Mouse (Mus musculus) intestine, postnatal 0 days (tissue): Measurements from ENCODE around the gene Tmcc3. TPM values are rescaled to one million over a fixed set of nuclear protein-coding genes. Genes with fewer than 3 reads are reported as not detected.

ENCODE experiments used
- ATAC-seq: fragments of 200-750 bp; cut with Nextera tagmentation; 2 replicates; pipeline ENCODE4 v1.8.0; 2017; ENCODE audit warnings: mild to moderate bottlenecking, moderate TSS enrichment, moderate library complexity
- H3K27ac ChIP-seq: fragments of 300-500 bp; sonication (generic); 2 replicates; pipeline ENCODE4 v1.5.1; 2014; ENCODE audit warnings: mild to moderate bottlenecking, low read depth, low read length, moderate library complexity
- H3K27me3 ChIP-seq: fragments of 300-500 bp; sonication (generic); replicated peaks from 2 replicates; pipeline ENCODE4 v1.6.1; 2014; ENCODE audit warnings: low read length, mixed read lengths; ENCODE audit not compliant: control insufficient read depth, insufficient read depth
- H3K36me3 ChIP-seq: fragments of 300-500 bp; sonication (generic); 2 replicates; pipeline ENCODE4 v1.6.1; 2014; ENCODE audit warnings: mild to moderate bottlenecking, moderate library complexity; ENCODE audit not compliant: control insufficient read depth, insufficient read depth
- H3K4me1 ChIP-seq: fragments of 300-500 bp; sonication (generic); replicated peaks from 2 replicates; pipeline ENCODE4 v1.6.1; 2014; ENCODE audit warnings: antibody characterized with exemption, low read length, mixed read lengths; ENCODE audit not compliant: control insufficient read depth, insufficient read depth
- H3K4me2 ChIP-seq: fragments of 300-500 bp; sonication (generic); replicated peaks from 2 replicates; pipeline ENCODE4 v1.6.1; 2014; ENCODE audit warnings: low read depth, mild to moderate bottlenecking, moderate library complexity
- H3K4me3 ChIP-seq: fragments of 300-500 bp; sonication (generic); 2 replicates; pipeline ENCODE4 v1.5.1; 2014; ENCODE audit warnings: low read depth, low read length
- H3K9ac ChIP-seq: fragments of 300-500 bp; sonication (generic); 2 replicates; pipeline ENCODE4 v1.6.1; 2014; ENCODE audit warnings: mild to moderate bottlenecking, low read depth, low read length
- H3K9me3 ChIP-seq: fragments of 300-500 bp; sonication (generic); 2 replicates; pipeline ENCODE4 v1.6.1; 2016; ENCODE audit warnings: mixed run types; ENCODE audit not compliant: control insufficient read depth
- CTCF ChIP-seq: sonication (generic); IDR thresholded peaks from 2 replicates; pipeline ENCODE4 v1.5.1; 2016; ENCODE audit warnings: low read depth, mild to moderate bottlenecking, control low read depth, antibody characterized with exemption, moderate library complexity
- WGBS: fragments of 180-500 bp; shearing (Covaris S2); extraction: QIAGEN DNeasy Blood & Tissue Kit; methylation state at CpG from one replicate; pipeline ENCODE4 v1.1.7; 2014; 5-methylcytosine and 5-hydroxymethylcytosine counted together
- polyA plus RNA-seq: library from polyadenylated mRNA; unstranded; fragments of >200 nt; fragmentation: Nextera tagmentation; extraction: Ambion mirVana; gene quantifications from 2 replicates; pipeline ENCODE4 v1.2.1, GENCODE M21; 2015

Gene Tmcc3
- polyA plus RNA-seq, 1 experiment from 2014 or later: 10.0 TPM

DNA sequence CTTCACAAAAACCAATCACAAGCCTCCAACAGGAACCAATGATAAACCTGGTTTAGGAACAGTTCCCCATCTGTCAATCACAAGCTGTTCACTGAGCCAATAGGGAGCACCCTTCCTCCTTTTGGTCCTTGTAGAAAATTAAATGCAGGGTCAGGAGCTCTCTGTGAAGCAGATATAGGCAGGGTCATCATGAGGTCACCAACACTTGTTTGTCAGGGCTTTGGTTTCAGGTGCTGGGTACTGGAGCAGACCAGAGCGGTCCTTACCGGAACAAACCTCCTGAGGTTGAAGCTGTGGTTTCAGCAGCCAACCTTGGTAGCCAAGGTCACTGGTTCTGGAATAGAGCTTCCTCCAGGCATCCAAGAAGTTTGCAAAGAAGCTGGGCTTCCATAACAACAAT lies 12.4 kb upstream of the Tmcc3 start:
- WGBS: 90% methylated on average over 2 of the region's 2 CpGs
- H3K4me2 ChIP-seq: no peak overlapping the region
- ATAC-seq: no peak
- no peaks in the 10 kb centered on the region for H3K36me3 ChIP-seq
- no peaks in the 10 kb centered on the region for H3K27me3 ChIP-seq
- H3K9ac ChIP-seq: no peak overlapping the region
- no peaks in the 10 kb centered on the region for H3K4me1 ChIP-seq
- no peak overlapping the region for H3K4me3 ChIP-seq
- TF ChIP-seq CTCF: no peak
- H3K9me3 ChIP-seq: no peaks in the 10 kb centered on the region
- H3K27ac ChIP-seq: no peak overlapping the region

DNA sequence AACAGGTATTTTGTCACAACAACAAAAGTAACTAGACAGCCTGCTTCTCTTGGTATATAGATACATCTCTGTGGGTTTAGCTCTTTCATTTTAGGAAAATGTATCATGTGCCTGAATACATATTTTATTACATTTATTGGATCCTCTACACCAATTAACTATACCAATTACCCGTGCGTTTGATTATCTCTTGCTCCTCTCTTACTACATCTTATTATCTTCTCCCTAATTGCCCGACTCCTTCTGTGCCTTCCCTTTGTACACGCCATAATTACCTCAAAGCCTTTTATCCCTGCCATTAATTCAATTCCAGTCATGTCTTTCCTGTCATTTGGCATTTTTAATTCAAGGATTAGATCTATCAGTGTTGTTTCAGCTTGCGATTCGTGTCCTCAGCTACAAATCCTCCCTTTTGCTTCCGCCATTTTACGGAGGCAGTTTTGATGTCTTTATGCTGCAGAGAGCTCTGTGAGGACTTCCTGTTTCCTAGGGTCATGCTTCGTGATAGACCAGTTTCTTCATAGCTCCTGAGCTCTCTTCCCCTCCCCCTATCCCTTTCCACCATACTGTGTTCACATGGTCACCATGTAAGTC lies 7.6 kb upstream of the Tmcc3 start:
- Histone ChIP-seq H3K36me3 (no peaks in the 10 kb centered on the region), H3K27me3 (peaks cover 14% of the 10 kb centered on the region), H3K4me2 (no peak overlapping the region), H3K9ac (no peak overlapping the region), H3K9me3 (no peaks in the 10 kb centered on the region), H3K4me1 (no peaks in the 10 kb centered on the region), H3K4me3 (no peak overlapping the region), H3K27ac (no peak overlapping the region)
- 82% methylated on average over 9 of the region's 9 CpGs for WGBS
- no peak for ATAC-seq
- TF ChIP-seq CTCF: no peak

DNA sequence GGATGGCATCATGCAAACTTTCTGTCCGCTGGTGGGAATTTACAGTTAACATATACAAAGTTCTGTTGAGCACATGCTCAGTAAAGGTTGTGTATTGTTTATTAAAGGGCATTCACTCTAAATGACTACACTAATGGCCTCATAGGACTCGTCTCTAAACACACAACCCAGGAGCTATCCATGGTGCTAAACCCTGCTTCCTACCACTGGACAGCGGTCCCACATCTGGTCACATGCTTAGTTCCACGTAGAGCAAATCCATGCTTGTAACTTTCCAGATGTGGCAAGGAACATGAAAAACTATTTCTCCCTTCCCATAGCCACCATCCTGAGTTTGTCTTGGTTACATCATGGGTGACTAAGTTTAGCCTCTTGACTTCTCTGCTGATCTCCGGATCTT lies 6.2 kb upstream of the Tmcc3 start:
- Histone ChIP-seq H3K4me2 (no peak overlapping the region), H3K4me3 (no peak overlapping the region), H3K27ac (no peak overlapping the region), H3K27me3 (peaks cover 19% of the 10 kb centered on the region), H3K36me3 (no peaks in the 10 kb centered on the region), H3K4me1 (no peaks in the 10 kb centered on the region; the same call in 1 of the 2 replicates), H3K9ac (no peak overlapping the region), H3K9me3 (no peaks in the 10 kb centered on the region)
- 50% methylated on average over 5 of the region's 5 CpGs for WGBS
- TF ChIP-seq CTCF: no peak
- no peak for ATAC-seq

DNA sequence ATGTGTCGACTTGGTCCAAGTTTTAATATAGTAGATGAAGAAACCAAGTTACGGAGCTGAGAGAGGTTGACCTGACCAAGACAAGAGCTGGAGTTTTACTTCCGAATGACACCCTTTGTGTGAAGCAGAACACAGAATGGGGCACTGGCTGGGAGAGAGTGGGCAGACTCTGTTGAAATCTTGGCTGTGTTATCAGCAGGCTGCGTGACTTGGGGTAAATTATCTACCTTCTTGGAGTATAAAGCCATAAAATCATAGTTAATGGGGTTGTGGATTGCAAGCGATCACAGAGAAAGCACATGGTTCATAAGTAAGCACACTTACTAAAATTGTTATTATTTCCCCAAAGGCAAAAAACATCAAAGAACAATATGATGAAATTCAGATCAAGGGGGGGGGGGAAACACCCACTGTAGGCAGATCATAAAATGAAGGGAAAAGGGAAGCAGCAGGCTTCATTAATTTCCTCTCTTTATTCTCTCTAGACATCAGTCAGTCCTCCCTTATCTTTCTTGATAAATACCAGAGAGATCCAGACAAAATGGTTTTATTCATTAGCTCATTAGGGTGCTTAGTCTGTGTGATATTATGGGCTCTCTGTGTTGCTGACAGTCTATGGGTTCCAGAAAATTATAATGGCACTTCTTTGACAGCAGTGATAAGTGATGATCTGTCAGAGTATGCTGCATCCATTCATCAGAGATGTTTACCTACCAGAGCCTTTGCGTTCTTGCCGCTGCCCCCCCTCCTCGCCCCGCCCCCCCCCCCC lies 1.1 kb upstream of the Tmcc3 start:
- Histone ChIP-seq H3K4me2 (peak overlapping the region; percentile 13; the same call in 1 of the 2 replicates), H3K9ac (no peak overlapping the region), H3K27me3 (peaks cover 40% of the 10 kb centered on the region), H3K4me3 (no peak overlapping the region), H3K4me1 (no peaks in the 10 kb centered on the region; the same call in 1 of the 2 replicates), H3K9me3 (no peaks in the 10 kb centered on the region), H3K36me3 (no peaks in the 10 kb centered on the region), H3K27ac (no peak overlapping the region)
- TF ChIP-seq CTCF: no peak
- ATAC-seq: no peak
- 27% methylated on average over 7 of the region's 9 CpGs for WGBS

DNA sequence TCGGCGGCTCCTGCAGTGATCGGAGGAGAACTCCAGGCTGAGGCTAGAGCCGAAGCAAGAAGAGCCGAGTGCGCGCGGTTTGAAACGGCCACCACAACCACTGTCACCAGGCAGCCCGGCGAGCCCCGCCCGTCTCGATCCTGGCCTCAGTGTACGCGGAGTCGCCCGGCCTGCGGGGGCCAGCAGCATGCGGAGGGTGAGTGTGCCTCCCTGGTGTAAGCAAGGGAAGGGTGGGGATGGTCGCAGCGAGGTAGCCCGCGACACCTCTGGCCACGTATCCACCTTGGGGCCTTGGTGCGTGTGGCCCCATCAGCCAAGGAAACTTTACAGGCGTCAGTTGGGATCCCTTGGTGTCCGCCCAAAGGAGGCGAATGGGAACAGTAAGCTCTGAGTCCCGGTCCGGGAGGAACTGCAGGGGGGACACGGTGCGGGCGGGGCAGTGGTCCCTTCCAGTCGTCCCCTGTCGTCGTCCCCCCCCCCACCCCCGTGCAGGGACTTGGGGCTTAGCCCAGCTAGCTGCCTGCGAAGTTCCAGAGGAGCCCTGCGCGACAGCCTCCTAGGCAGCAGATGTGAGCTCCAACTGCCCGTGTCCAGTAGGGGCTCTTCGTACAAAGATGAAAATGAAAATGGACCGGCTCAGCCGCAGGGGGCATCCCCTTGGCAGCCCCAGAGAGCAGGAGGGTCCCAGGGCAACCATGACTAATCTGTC lies 412 bp downstream of the Tmcc3 start:
- H3K27ac ChIP-seq: no peak overlapping the region
- no peak for ATAC-seq
- H3K9ac ChIP-seq: no peak overlapping the region
- no peaks in the 10 kb centered on the region for H3K36me3 ChIP-seq
- H3K27me3 ChIP-seq: peaks cover 38% of the 10 kb centered on the region
- peak overlapping the region; percentile 74 for H3K4me2 ChIP-seq
- WGBS: 1% methylated on average over 45 of the region's 45 CpGs
- TF ChIP-seq CTCF: no peak
- no peaks in the 10 kb centered on the region; the same call in 1 of the 2 replicates for H3K4me1 ChIP-seq
- H3K4me3 ChIP-seq: peak overlapping the region; percentile 34
- H3K9me3 ChIP-seq: no peaks in the 10 kb centered on the region

DNA sequence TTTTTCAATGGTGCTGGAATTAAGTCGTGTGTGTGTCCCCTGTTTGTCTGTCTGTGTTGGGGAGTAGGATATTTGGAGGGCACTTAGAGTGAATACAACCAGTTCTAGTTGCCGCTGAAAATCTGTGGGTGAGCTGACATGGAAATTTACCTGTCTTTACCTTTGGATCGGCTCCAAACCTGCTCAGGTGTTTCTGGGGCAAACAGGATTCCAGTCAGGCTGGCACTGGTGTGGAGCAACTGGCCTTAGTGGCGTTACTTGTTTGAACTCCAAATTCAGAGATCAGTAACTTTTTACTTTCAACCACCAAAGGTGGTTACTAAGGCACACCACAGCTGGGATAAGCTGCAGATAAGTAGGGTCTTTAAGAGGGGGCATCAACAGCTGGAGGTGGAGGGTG lies 1.4 kb downstream of the Tmcc3 start:
- Histone ChIP-seq H3K36me3 (no peaks in the 10 kb centered on the region), H3K4me1 (no peaks in the 10 kb centered on the region; the same call in 1 of the 2 replicates), H3K4me3 (no peak overlapping the region), H3K9ac (no peak overlapping the region), H3K9me3 (no peaks in the 10 kb centered on the region), H3K27ac (no peak overlapping the region), H3K27me3 (peaks cover 38% of the 10 kb centered on the region), H3K4me2 (no peak overlapping the region)
- WGBS: 78% methylated on average over 4 of the region's 4 CpGs
- TF ChIP-seq CTCF: no peak
- no peak for ATAC-seq
